Mouse (Mus musculus) stomach, embryonic 14.5 days (tissue): ENCODE measurements at regions not wholly inside any gene's neighbourhood (a gene's known extent, or its start where the extent isn't known, plus 50 kb on each side); places are given as distances from the start of the nearest gene placed in this dataset.

Experiments
- ATAC-seq: fragments of 200-750 bp; cut with Nextera tagmentation; 2 replicates; pipeline ENCODE4 v1.8.0; 2017; ENCODE audit warnings: low read depth, moderate TSS enrichment; ENCODE audit not compliant: insufficient number of reproducible peaks, insufficient read depth, low FRiP score
- H3K27ac ChIP-seq: fragments of 300-500 bp; sonication (generic); 2 replicates; pipeline ENCODE4 v1.5.1; 2014; ENCODE audit warnings: mild to moderate bottlenecking, low read length, moderate library complexity, mixed read lengths
- H3K27me3 ChIP-seq: fragments of 300-500 bp; sonication (generic); 2 replicates; pipeline ENCODE4 v1.6.1; 2014; ENCODE audit warnings: low read length, control low read depth, mixed read lengths; ENCODE audit not compliant: control insufficient read depth, insufficient read depth
- H3K36me3 ChIP-seq: fragments of 300-500 bp; sonication (generic); 2 replicates; pipeline ENCODE4 v1.6.1; 2014; ENCODE audit warnings: mild to moderate bottlenecking, control low read depth, low read length, moderate library complexity, mixed read lengths; ENCODE audit not compliant: control insufficient read depth, insufficient read depth
- H3K4me1 ChIP-seq: fragments of 300-500 bp; sonication (generic); 2 replicates; pipeline ENCODE4 v1.6.1; 2014; ENCODE audit warnings: low read length, control low read depth, mixed read lengths; ENCODE audit not compliant: control insufficient read depth, insufficient read depth
- H3K4me2 ChIP-seq: fragments of 300-500 bp; sonication (generic); replicated peaks from 2 replicates; pipeline ENCODE4 v1.6.1; 2014; ENCODE audit warnings: low read depth, low read length, control low read depth
- H3K4me3 ChIP-seq: fragments of 300-500 bp; sonication (generic); 2 replicates; pipeline ENCODE4 v1.5.1; 2014; ENCODE audit warnings: low read depth, low read length, control low read depth
- H3K9ac ChIP-seq: fragments of 300-500 bp; sonication (generic); replicated peaks from 2 replicates; pipeline ENCODE4 v1.6.1; 2014; ENCODE audit warnings: low read depth, mild to moderate bottlenecking, control low read depth, low read length, moderate library complexity, mixed read lengths
- H3K9me3 ChIP-seq: fragments of 300-500 bp; sonication (generic); 2 replicates; pipeline ENCODE4 v1.6.1; 2016; ENCODE audit warnings: low read depth, low read length, control low read depth; ENCODE audit not compliant: control insufficient read depth
- WGBS: fragments of 180-500 bp; shearing (Covaris S2); extraction: QIAGEN DNeasy Blood & Tissue Kit; methylation state at CpG from one replicate; pipeline ENCODE4 v1.1.7; 2014; 5-methylcytosine and 5-hydroxymethylcytosine counted together

DNA sequence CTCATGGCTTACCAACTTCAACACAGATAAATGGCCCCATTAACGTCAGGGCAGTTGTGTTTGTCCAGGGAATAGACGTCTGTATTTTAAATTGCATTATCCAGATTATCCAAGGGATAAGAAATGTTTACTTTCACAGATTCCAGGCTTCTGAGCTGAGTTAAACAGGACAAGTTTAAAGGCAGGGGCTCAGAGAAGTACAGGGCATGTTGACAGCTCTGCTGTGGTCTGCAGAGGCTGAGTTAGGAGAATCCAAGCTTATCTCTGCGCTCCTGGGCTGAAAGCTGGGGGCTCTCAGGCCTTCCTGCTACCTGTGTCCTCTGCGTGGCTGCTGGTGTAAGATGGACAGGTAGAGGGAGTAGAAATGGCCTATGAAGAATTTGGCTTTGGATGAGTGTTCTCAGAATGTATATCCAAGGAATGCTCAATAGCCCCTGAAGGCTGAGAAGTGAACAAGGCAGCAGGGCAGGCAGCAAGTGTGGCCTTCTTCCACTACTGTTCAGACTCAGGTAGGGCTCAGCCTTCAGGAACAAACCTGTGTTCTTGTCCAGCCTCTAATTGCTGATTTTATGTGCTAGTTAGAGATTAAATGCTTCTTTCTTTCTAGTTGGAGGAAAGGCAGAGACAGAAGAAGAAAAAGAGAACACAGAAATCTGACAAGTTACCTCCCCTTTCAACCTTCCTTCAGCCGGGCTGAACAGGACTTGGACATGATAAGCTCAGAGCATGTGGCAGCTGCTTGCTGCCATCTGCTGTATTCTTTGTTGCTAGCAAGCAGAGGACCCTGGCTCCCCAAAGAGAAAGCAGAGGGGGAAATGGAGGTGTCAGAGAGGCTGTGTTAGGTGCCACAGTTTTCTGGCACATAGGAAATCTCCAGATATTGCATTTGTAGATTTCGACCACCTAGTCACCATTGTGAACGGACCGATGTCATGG, 77.9 kb upstream of the Grem2 start:
- Histone ChIP-seq H3K4me1 (peaks cover 8% of the 10 kb centered on the region), H3K4me2 (no peak overlapping the region), H3K4me3 (no peak overlapping the region), H3K27ac (peak overlapping the region; percentile 63), H3K36me3 (no peaks in the 10 kb centered on the region), H3K27me3 (no peaks in the 10 kb centered on the region), H3K9ac (no peak overlapping the region), H3K9me3 (no peaks in the 10 kb centered on the region)
- 36% methylated on average over 8 of the region's 8 CpGs for WGBS
- peak; percentile 56; the same call in 1 of the 2 replicates for ATAC-seq

DNA sequence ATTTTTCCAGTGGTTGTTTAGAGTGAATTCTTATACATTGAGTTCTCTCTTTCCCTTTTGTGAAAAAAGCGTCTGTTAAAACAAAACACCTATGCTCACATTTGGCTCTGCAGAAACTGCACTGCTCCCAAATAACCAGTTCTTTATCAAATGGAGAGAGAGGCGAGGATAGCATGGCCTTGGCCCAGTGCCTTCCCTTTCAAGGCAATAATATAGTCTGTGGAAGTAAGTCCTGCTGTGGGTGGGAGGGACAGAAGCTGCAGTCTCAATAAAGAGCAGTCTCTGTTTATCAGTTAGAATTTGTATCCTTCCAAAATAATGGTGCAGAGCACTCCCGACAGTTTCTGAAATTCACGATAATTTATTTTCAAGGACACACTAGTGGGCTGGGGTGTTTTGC, 70.9 kb upstream of the Grem2 start:
- no peaks in the 10 kb centered on the region for H3K9me3 ChIP-seq
- WGBS = 76% methylated on average over 4 of the region's 4 CpGs
- H3K36me3 ChIP-seq = no peaks in the 10 kb centered on the region
- no peak overlapping the region for H3K9ac ChIP-seq
- ATAC-seq = no peak
- H3K4me1 ChIP-seq = no peaks in the 10 kb centered on the region
- H3K4me2 ChIP-seq = no peak overlapping the region
- no peak overlapping the region for H3K4me3 ChIP-seq
- H3K27ac ChIP-seq = no peak overlapping the region
- H3K27me3 ChIP-seq = no peaks in the 10 kb centered on the region

DNA sequence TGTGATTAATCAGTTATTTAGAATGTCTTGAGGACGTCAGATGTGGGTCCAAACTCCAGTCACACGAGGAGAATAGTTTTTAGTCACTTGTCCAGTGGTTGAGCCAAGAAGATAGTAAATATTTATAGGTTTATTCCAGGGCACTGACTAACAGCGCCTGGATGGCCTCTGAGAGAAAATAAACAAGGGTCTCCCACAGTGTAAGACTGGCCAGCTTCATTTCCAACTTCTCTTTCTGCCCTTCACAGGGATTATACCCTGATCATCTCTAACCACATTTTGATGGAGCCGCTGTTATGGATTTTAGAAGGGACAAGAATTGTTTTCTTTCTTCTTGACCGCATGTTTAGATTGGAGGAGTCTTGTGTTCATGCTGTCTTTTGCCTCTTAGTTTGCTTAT, 67.0 kb upstream of the Grem2 start:
- Histone ChIP-seq H3K4me3 (no peak overlapping the region), H3K27me3 (no peaks in the 10 kb centered on the region), H3K4me1 (no peaks in the 10 kb centered on the region), H3K9ac (no peak overlapping the region), H3K27ac (no peak overlapping the region), H3K9me3 (no peaks in the 10 kb centered on the region), H3K4me2 (no peak overlapping the region), H3K36me3 (no peaks in the 10 kb centered on the region)
- no peak for ATAC-seq
- WGBS = 53% methylated on average over 5 of the region's 5 CpGs

DNA sequence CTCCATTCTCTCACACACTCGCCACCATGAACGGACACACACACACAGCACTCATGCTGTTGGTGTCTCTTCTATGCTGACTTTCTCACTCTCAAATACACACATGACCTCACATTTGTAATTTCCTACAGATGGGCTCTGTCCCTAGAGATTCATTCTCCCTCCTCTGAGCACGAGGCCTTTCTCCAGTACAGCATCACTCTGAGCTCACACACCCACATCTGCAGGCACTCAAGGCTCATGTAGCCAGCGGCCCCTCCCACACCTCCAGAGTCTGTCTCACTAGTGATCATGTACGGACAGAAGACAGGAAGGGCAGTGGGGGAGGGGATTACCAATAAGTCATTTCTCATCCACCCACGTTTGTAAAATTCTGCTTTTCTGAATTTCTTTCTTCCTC, 50.3 kb upstream of the Grem2 start:
- Histone ChIP-seq H3K4me1 (no peaks in the 10 kb centered on the region), H3K9ac (no peak overlapping the region), H3K27ac (no peak overlapping the region), H3K9me3 (no peaks in the 10 kb centered on the region), H3K27me3 (no peaks in the 10 kb centered on the region), H3K4me3 (no peak overlapping the region), H3K4me2 (no peak overlapping the region), H3K36me3 (no peaks in the 10 kb centered on the region)
- WGBS = 47% methylated on average over 6 of the region's 6 CpGs
- ATAC-seq = no peak
